Mouse (Mus musculus): ENCODE measurements around the gene Trem3.

Gene Trem3

DNA sequence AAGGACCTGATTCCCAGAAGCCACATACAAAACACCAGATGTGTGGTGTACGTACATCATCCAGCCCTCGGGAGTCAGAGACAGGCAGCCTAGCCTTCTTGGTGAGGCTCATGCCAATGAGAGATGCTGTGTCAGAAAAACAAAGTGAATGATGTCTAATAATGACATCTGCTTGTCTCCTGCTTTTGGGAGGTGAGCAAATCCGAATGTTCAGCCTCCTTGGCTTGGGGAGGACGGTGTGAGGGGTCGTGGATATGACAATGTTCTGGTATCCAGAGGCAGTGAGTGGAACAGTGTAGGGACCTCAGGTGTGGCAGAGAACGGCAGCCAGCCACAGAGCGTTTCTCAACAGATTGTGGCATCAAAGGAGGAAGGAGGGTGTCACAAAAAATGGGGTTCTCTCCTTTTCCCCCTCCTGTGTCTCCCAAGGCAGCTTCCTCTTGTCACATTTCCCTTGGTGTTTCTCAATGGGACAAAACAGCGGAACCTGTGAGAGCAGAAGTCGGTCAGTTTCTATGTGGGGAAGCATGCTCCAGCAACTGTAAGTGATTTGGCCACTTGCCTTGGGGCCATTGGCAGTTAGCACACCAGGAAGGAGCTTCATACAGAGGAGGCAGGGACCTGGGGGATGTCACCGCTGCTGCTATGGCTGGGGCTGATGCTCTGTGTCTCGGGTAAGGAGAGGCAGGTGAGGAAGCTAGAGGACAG is at the start of gene Trem3:
TSS of gene Trem3 (plus strand) at position 557 of the 708 bp plus-strand sequence.
- ATAC-seq (ENCODE audit: insufficient number of reproducible peaks, low FRiP score, low TSS enrichment): no peak

DNA sequence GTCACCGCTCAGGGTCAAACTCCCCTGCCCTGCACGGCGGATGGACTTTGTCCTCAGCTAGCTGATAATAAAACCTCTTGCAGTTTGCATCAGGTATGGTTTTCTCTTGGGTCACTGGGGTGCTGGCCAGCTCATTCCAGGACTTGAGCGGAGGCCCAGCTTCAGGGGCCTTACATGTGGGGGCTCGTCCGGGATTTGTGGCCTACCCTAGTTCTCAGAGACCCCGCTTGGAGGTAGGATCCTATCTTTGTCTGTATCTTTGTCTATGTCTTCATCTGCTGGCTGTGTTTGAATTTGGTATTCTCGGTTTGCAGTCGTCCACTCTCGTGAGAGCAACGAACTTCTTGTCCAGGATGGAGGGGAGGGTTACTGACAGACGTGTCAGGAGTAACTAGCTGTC is 44.5 kb upstream of the Trem3 start:
- ATAC-seq (ENCODE audit: insufficient number of reproducible peaks, low FRiP score, low TSS enrichment): no peak

DNA sequence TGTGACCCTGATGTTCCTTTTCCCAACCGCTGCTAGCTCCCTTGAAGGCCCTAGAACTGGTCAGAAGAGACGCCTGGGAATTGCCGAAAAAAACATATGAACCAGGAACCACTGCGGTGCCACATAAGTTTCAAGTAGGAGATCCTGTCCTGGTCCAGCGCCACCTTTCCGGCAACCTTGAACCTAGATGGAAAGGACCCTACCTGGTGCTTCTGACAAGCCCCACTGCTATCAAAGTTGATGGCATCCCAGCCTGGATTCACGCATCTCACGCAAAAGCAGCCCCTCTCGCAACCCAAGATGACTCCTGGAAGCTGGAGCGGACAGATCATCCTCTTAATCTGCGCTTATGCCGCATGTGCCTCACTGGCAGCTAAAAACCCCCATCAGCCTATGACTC is 35.0 kb upstream of the Trem3 start:
- no peak for ATAC-seq (ENCODE audit: insufficient number of reproducible peaks, low FRiP score, low TSS enrichment)

DNA sequence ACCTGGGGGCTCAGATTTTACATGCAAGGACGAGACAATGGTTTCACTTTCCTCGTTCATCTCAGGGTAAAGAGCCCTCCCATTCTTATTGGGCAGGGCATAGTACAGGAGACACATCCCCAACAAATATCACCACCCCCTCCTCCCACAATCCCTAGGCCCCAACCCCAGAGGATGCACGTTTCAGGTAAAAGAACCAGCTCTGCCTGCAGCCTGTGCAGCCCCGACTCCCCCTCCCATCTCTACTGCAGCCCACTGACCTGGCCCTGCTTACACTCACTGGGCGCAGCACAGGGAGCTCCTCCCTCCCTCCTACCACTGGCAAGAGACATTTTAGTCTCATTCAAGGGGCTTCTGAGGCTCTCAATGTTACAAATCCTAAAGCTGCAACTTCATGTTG is 34.1 kb upstream of the Trem3 start:
- no peak for ATAC-seq (ENCODE audit: insufficient number of reproducible peaks, low FRiP score, low TSS enrichment)

DNA sequence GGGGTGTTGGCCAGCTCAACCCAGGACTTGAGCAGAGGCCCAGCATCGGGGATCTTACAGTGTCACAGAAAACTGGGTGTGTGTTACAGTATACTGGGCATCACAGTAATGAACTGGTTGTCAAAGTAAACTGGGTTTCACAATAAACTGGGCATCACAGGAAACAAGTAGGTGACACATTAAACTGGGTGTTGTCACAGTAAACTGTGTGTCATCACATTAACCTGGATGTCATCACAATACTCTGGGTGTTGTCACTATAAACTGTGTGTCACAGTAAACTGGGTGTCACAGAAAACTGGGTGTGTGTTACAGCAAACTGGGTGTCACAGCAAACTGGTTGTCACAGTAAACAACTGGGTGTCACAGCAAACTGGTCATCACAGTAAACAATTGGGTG is 32.1 kb upstream of the Trem3 start:
- ATAC-seq (ENCODE audit: insufficient number of reproducible peaks, low FRiP score, low TSS enrichment): no peak

DNA sequence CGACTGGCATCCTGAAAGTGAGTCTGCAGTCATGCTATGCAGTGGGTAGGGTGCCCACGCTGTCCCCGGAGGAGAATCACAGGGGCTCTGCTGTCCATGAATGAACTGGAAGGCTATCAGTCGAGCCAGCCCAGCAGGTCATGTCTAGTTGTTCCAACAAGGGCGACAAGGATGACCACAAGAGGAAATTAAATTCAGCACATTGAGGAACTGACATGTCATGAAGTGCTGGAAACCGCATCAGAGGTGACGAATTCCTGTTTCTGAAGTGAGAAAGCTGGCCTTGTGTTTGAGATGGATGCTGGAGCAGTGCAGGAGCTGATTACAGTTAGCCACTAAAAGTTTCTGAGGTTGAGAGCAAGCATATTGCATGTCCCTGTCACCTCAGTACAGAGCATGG is 16.9 kb upstream of the Trem3 start:
- ATAC-seq (ENCODE audit: insufficient number of reproducible peaks, low FRiP score, low TSS enrichment): no peak

DNA sequence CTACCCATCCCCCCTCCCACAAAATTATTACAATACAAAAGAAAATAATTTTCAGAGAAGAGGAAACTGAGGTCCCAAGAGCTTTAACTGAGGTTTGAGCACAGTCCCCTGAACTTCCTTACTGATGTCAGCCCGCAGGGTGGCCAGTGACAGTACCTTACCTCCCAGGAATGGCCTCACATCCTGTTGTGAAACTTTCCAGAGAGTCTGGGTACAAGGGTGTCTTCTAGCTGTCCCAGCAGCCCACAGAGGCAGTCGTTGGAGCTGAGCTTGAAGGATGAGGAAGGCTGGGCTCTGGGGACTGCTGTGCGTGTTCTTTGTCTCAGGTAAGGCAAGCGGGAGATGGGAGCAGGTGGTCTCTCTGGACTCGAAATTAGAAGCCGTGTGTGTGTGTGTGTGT is 15.1 kb upstream of the Trem3 start, which contains the start of gene Trem1:
TSS of gene Trem1 (plus strand) at position 251 of the 400 bp plus-strand sequence.
- no peak for ATAC-seq (ENCODE audit: insufficient number of reproducible peaks, low FRiP score, low TSS enrichment)

DNA sequence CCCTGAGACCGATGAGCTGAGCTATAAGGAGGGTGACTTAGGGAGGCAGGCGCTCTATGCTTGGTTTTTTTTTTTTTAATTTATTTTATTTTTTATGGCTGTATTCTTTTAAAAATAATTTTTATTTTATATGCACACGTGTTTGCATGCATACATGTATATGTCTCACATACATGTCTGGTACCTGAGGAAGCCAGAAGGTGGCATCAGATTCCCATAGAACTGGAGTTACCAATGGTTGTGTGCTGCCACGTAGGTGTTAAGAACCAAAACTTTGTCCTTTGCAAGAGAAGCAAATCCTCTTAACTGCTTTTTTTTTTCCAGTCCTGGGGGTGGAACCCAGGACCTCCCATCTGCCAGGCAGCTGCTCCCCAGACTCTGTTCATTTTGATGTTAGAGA is 13.8 kb upstream of the Trem3 start:
- no peak for ATAC-seq (ENCODE audit: insufficient number of reproducible peaks, low FRiP score, low TSS enrichment)

DNA sequence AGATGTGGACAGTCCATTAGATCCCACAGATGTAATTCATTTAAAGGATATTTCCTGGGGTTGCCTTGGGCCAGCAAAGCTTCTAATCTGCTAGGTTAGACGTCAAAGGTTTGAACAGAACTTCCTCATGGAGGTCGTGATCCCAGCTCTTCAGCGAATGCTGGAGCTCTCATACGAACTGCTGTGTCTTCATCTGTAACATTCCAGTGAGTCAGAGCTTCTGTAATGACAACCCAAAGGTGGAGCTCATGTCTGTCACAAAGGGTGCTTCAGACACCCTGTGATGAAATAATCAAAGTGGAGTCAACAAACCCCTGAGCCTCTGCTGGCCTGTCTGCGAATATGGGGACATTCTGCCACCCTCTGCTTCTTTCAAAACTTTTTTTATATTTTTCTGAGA is 13.0 kb upstream of the Trem3 start:
- no peak for ATAC-seq (ENCODE audit: insufficient number of reproducible peaks, low FRiP score, low TSS enrichment)

DNA sequence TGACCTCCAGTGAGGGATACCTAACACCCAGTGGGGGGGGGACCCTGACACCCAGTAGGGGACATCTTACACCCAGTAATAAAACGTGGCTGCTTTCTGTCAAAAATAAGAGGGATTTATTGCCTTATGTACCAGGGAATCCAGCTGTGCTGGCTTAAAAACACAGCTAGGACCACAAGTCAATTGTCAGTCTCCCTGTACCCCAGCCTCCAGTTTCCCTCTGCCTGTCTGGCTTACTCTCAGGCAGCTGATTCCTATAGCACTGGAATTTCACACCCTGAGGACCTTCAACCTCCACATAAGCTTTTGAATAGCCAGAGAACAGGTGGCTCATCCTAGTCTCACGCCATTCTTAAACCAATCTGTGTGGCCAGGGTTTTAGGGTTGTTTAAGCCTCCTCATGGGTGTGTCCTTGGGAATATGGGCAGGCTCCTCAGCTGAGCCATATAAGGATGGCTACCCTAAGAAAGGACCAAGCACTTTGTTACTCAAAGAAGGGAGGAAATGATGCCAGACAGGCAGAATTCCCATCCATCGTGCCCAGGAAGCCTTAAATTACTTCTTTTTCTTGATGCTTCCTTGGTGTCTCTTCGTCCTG is 11.7 kb upstream of the Trem3 start:
- ATAC-seq (ENCODE audit: insufficient number of reproducible peaks, low FRiP score, low TSS enrichment): no peak

DNA sequence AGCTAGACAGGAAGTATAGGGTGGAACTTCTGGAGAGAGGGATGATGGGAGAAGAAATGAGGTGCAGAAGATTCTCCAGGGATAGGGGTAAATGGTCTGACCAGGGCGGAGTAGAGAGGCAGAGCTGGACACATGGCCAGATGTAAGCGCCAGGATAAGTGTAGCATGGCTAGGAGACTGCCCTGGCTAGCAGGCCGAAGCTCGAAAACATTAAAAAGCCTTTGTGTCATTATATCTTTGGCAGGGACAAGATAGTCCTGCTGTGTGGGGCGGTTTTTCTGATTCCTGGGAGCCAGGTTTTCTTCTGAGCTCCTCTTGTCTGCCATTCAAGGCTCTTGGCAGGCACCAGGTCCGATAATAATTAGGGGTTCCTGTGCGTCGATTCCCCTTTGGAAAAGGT is 10.0 kb upstream of the Trem3 start:
- ATAC-seq (ENCODE audit: insufficient number of reproducible peaks, low FRiP score, low TSS enrichment): no peak

DNA sequence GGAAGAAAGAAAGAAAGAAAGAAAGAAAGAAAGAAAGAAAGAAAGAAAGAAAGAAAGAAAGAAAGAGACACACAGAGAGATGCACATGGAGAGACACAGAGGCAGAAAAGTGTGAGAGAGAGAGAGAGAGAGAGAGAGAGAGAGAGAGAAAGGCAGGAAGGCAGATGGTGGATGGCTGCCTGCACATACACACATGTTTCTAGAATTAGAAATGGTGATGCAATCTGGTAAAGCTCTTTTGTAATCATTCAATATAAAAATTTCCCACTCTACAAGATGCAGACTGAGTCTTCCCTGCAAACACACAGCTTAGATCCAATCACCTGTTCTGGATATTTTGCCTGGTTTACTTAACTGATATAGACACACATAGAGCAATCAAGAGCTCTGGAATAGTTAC is 1.5 kb downstream of the Trem3 start:
- ATAC-seq (ENCODE audit: insufficient number of reproducible peaks, low FRiP score, low TSS enrichment): no peak

DNA sequence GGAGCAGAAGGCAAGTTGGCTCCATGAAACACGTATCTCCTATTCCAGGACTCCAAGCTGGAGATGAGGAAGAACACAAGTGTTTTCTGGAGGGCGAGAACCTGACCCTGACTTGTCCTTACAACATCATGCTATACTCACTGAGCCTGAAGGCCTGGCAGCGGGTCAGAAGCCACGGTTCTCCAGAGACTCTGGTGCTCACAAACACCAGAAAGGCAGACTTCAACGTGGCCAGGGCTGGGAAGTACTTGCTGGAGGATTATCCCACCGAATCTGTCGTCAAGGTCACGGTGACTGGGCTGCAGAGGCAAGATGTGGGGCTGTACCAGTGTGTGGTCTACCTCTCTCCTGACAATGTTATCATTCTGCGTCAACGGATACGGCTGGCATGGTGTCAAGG is 1.9 kb downstream of the Trem3 start:
- ATAC-seq (ENCODE audit: insufficient number of reproducible peaks, low FRiP score, low TSS enrichment): no peak

DNA sequence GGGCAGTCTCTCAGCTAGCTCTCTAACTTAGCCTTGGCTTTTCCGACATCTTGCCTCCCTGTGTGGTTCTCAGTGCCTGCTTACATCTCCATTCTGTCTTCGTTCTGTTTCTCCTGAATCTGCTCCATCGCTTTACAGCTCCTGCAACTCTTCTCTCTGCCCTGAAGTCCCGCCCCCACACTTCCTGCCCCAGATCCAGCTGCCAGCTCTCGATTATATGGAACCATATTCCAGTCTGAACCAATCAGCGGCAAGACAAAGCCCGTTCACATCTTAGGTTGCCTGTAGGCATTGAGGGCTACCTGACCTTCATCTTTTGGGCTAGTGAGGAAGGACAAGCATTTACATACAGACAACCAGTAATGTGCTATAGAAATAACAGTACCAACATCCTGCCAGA is 3.1 kb downstream of the Trem3 start:
- ATAC-seq (ENCODE audit: insufficient number of reproducible peaks, low FRiP score, low TSS enrichment): no peak

DNA sequence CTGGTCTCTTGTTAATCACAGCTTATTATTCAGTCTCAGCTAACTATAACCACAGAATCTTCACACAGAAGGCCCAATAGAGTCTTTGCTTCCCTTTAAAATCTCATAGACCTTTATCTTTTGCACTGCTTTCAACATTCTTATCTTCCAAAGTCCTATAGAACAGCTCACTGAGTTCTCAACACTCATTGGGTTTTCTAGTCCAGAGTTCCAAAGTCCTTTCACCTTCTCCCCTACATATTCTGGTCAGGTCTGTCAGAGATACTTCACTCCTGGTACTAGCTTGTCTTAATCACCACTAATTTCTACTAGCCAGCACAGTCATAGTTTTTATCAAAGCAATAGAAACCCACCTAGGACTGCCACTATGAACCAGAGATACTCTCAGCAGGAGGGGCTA is 9.0 kb downstream of the Trem3 start:
- ATAC-seq (ENCODE audit: insufficient number of reproducible peaks, low FRiP score, low TSS enrichment): no peak

DNA sequence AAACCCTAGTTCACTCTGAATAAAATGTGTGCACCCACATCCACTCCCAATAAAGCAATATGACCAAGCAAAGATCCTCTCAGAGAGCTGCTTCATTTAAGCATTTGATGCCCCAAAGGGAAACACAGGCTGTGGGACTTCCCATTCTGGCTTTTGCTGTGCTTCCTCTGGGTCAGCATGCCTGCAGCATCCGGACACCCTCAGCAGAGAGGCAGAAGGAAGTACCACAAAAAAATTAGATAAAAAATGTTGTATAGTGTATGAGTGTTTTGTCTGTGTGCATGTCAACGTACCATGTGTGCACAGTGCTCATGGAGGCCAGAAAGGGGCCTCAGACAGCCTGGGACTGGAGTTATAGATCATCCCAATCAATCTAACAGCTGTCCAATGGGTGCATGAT is 14.3 kb downstream of the Trem3 start:
- ATAC-seq (ENCODE audit: insufficient number of reproducible peaks, low FRiP score, low TSS enrichment): no peak

DNA sequence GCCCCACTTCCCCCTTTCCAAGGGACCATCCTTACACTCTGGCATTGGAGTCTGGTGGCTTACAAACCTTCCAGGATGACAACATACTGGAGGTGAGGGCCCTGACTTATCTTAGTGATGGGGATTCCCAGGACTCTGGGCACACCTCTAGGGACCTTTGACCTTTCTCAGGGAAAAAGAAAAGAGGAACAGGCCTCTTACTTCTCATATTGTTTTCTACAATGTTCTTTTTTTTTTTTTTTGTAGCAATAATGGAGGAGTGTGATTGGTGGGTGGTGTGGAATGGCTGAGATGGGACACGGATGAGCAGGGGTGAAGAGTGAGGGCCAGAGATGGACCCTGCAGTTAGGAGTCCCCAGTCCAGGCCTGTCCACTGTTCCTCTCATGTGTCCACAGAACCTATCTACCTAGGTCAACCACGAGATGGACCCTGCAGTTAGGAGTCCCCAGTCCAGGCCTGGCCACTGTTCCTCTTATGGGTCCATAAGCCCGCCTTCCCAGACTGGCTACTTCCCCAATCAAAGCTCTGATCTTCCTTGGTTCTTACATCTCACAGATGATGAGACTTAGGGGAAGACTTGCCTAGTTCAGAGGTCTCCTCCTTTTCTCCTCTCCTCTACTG is 16.3 kb downstream of the Trem3 start, which contains the start of gene Treml4:
TSS of gene Treml4 (plus strand) at position 555 of the 622 bp plus-strand sequence.
- ATAC-seq (ENCODE audit: insufficient number of reproducible peaks, low FRiP score, low TSS enrichment): no peak

DNA sequence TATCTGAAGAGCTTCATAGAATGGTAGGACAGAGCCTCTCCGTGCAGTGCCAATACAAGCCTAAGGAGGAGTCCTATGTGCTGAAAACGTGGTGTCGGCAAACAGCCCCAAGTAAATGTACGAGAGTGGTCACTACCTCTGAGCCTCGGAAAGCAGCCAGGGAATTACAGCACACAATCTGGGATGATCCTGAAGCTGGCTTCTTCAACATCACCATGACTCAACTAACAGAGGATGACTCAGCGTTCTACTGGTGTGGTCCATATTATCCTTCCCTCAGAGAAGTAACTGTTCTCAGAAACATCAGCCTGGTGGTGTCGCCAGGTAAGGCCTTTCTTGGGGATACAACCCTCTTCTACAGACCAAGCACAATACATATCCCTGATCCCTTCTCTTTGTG is 17.1 kb downstream of the Trem3 start:
- no peak for ATAC-seq (ENCODE audit: insufficient number of reproducible peaks, low FRiP score, low TSS enrichment)

DNA sequence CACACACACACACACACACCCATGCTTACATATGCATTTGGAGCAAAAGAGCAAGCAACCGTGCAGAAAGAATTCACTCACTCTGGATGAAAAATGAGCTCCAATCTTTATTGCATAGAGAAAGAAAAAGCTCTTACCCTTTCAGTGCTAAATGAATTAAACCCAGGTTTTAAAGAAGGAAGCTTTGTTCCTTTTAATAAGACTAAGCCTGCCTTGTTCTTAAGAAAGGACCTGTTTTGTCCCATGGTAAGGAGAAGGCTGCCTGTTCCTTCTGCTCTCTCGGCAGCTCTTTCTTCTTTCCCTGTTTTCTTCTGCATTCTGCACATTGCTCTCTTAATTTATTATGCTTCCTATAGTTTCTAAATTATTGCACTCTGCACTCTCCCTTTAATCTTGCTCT is 18.6 kb downstream of the Trem3 start:
- ATAC-seq (ENCODE audit: insufficient number of reproducible peaks, low FRiP score, low TSS enrichment): no peak

DNA sequence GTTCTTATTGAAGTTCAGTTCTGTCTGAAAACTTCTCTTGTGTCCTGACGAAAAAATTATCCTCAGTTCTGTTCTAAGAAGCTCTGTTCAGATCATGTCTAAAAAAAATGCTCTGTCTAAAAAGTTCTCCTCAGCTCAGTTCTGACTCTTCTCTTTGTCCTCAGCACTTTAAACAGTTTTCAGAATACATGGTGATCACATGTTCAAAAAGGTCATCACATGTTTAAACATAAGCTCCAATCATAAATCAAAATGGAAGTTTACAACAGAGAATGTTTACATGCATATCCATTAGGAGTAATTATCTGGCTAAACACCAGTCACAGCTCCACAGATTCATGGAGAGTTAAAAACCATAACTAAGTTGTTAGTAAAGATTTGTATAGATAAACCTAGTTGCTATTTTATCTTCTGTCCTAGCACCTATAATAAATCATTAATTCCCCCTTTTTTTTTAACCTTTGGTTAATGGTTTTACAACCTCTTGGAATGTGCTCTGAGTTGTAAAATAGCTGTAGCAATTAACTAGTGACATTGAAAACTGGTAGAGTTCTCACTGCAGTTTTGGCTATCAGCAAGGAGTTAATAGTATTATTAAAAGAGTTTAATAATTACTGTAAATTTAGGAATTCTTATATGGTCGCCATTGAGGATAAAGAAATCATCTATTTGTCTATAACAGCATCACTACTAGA is 19.2 kb downstream of the Trem3 start:
- ATAC-seq (ENCODE audit: insufficient number of reproducible peaks, low FRiP score, low TSS enrichment): no peak

DNA sequence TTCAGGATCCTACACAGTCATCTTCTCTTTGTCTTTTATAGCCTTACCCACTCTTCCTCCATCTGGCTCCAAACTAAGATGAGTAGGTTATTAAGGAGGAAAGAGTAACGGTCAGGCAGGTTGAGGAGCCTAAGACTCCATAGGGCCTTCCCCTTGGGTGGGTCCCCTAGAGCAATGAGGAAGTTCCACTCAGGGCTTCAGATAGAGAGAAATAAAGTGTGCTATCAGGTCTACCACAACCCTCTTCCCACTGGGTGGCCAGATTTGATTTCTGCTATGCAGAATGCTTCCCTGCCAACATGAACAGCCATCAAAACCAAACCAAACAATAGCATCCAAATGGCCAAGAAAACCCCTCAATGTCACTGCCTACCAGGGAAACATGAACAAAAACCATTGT is 20.0 kb downstream of the Trem3 start:
- ATAC-seq (ENCODE audit: insufficient number of reproducible peaks, low FRiP score, low TSS enrichment): no peak

Measured in cerebellum, adult (tissue).